Mouse (Mus musculus) Muller cell, postnatal 12 days (primary cell): ENCODE measurements around the gene Washc3.

Experiments used
- DNase-seq: peaks from one replicate; pipeline ENCODE4 v3.0.0-alpha.2; 2015; ENCODE audit errors: inconsistent ontology term

Gene Washc3

DNA sequence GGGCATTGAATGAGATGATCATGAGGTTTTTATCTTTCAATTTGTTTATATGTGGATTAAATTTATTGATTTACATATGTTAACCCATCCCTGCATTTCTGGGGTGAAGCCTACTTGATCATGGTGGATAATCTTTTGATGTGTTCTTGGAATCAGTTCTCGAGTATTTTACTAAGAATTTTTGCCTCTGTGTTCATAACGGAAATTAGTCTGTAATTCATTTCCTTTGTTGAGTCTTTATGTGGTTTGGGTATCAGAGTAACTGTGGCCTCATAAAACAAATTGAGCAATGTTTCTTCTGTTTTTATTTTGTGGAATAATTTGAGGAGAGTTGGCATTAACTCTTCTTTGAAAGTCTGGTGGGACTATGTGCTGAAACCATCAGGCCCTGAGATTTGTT lies 54.7 kb downstream of the Washc3 start:
- DNase-seq = no peak

DNA sequence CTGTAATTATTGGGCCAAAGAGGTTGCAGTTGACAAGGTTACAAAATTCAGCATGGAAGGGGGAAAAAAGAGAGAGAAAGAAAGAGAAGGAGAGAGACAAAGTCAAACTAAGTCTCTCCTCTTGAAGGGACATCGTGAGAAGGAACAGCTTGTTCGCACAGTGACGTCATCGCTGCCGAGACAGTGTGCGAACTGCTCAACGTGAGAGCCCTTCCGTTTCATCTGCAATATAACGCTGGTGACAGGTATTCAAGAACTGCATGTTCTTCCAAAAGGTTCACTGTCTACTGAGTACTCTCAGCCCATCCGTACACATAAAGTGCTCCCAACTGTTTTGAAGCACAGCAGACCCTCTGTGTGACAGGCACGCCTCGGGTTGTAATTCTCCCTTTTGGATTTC lies 59.4 kb downstream of the Washc3 start:
- DNase-seq = no peak

GRCm38 (mm10) chr10:88261186-88261585 lies 60.3 kb downstream of the Washc3 start:
- no peak for DNase-seq

DNA sequence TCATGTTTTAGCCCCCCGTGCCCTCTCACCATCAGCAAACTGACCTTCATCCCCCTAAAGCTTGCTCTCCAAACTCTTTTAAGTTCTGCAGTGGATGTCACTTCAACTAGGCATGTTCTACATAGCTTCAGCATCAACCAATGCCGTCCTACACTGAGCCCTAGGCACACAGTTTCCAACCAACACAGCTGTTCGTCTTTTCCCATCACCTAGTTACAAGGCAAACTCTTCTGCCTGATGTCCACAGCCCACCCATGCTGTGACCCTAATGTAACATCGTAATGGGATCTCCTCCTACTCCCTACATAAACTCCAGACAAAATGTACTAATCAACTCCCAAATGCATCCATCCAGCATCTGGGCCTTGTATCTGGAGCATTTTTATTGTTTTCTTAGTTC lies 62.5 kb downstream of the Washc3 start:
- DNase-seq = no peak

- no peak for DNase-seq
These were observed 73.2 kb downstream of the Washc3 start for GRCm38 (mm10) chr10:88274045-88274444.

GRCm38 (mm10) chr10:88281699-88282098 lies 80.8 kb downstream of the Washc3 start:
- DNase-seq = no peak

DNA sequence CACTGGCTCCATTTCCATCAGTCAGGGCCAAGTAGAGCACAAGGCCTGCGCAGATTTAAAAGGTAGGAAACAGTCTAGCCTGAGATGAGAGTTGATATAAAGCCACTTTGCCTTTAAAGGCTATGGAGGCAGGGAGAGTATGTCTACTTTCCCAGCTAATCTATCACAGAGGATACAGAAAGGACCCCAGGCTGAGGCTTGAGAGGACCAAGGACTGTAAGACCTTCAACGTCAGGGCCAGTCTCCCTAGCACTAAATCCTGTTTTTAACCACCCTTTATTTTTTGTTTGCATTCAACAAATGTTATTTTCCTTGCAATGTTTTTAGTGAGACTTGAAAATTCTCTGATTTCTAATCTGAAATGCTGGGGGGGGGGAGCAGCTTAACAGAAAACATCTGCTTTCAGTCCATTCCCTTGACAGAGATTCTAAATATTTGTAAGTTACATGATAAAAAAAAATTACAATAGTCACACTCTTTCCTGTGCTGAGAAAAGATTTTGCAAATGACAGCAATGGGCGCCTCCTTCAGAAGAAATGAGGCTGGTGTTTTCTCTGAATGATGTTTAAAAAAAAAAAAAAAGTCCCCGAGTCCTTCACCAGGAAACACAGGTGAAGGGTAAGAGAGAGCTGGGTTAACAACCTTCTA lies 83.6 kb downstream of the Washc3 start:
- no peak for DNase-seq

DNA sequence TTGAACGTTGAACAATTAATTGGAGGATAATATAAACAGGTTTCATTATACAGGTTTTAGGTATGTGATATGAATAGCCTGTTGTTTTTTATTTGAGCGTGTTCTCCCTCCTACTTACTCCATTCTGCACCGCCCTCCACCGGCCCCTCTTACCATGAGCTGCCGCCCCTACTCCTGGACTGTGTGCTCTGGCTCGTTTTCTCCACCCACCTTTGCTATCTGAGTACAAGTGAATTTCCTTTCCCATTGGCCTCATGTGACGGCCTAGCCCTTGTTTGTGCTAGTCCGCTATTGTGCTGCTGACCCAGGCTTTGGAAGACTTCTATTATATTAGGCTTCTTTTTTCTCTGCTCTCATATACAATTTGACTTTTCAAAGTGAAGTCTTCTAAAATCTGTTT lies 86.4 kb downstream of the Washc3 start:
- DNase-seq = no peak

DNA sequence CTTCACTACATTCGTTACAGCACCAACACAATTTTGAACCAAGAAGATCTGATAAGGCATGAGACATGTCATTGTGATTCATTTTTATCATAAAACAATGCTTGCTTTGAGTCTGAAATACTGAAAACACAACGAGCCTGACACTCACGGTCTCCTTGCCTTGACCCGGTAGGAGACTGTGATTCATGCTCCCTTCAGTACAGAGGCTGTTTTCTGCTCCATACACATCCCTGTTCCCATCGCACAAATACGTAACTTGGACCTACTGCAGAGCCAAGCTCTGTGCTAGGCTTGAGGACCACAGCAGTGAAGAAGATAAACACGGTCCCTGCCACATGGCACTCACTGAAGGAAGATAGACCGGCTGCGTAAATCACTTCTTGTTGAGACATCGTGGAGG lies 87.2 kb downstream of the Washc3 start:
- DNase-seq = no peak

DNA sequence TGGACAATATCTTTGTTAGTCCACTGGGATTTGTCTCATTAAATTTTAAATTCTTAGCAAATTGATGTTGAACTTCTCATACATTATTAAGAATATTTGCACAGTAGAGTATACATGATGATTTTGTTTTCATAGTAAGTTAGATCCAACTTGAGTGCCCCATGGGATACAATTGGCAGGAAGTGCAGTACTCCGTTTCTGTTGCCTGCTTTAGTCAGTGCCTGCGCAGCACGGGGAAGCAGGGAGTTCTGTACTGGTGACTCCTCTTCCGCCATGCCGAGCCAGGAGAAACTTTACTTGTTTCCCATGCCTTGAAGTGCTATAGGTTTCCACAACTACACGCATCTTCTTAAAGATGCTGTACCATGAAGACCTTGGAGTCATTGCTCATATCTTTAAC lies 94.2 kb downstream of the Washc3 start:
- DNase-seq = no peak
